Mouse (Mus musculus) embryonic fibroblast, embryonic 13.5 days (primary cell): ENCODE results near the gene Rps6ka5. TPM values are rescaled to one million over a fixed set of nuclear protein-coding genes. Genes with fewer than 3 reads are reported as not detected.
A peak's percentile ranks its signal among the peaks of the same experiment; 100 is the strongest.

Source experiments
- H3K27ac ChIP-seq: 2 replicates; pipeline ENCODE4 v1.5.1; 2012; ENCODE audit warnings: low read length, control low read depth, inconsistent platforms; ENCODE audit not compliant: insufficient read depth
- H3K4me1 ChIP-seq: 2 replicates; pipeline ENCODE4 v1.6.1; 2011; ENCODE audit warnings: low read length; ENCODE audit not compliant: control insufficient read depth, insufficient read depth
- H3K4me3 ChIP-seq: 2 replicates; pipeline ENCODE4 v1.5.1; 2011; ENCODE audit warnings: mild to moderate bottlenecking, control low read depth, low read length; ENCODE audit not compliant: insufficient read depth
- CTCF ChIP-seq: IDR thresholded peaks from 2 replicates; pipeline ENCODE4 v1.5.1; 2011; ENCODE audit warnings: mild to moderate bottlenecking, control low read depth, low read length, moderate library complexity, borderline replicate concordance; ENCODE audit not compliant: insufficient read depth
- POLR2A ChIP-seq: IDR thresholded peaks from 2 replicates; pipeline ENCODE4 v1.6.1; 2011; ENCODE audit warnings: low read depth, mild to moderate bottlenecking, control low read depth, low read length, moderate library complexity
- polyA plus RNA-seq: library from polyadenylated mRNA; stranded (reverse); fragments of >200 nt; gene quantifications from 2 replicates; pipeline ENCODE4 v1.2.4, GENCODE M21; 2011; ENCODE audit warnings: low read depth; ENCODE audit not compliant: missing spikeins, insufficient read length

Gene Rps6ka5
- polyA plus RNA-seq, 1 experiment = 4.7 TPM

GRCm38 (mm10) chr12:100725458-100725786 lies 1.4 kb downstream of the Rps6ka5 start:
- H3K4me3 ChIP-seq = peak overlapping the region; percentile 20; the same call in 1 of the 2 replicates
- TF ChIP-seq CTCF (no peak), POLR2A (no peak)

DNA sequence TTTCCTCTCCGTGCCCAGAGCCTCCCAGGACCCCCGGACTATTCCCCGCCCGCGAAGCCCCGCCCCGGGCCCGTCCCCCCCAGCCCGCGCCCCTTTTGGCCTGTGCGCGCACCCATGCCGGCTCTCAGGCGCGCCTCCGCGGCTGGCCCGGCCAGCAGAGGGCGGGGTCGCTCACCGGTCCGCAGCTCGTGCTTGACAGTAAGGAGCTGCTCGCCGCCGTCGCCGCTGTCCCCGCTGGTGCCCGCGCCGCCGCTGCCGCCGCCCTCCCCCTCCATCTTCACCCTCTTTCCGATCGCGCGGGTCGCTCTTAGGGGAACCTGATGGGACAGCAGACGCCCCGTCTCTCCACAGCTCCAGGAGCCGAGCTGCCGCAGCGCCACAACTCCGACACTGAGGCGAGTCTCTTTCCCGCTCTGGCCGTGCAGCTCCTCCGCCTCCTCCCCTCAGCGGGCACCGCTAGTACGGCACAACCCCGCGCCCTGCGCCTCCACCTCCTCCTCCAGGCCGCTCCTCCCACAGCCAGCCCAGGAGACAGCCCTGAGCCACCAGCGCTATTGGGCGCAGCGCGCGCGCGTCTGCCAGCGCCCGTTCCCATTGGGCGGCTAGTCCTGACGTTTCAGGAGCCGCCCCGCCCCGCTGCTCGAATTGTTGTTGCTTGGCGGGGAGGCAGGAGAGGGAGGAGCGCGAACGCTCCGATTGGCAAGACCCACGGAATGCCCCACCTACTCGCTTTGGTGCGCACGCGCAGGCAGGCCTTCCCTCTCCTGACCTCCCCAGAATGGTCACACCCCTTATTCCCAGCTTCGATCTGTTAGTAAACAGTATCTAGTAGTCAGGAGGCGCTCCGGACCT lies 2.0 kb downstream of the Rps6ka5 start:
- Histone ChIP-seq H3K27ac (0 out of 2 replicates have a peak overlapping the region, but pooled peaks have one; percentile 24), H3K4me3 (peak overlapping the region; percentile 47), H3K4me1 (peaks cover 4% of the 10 kb centered on the region)
- TF ChIP-seq POLR2A = peak; percentile 78
- TF ChIP-seq CTCF = peak; percentile 16; the same call in 1 of the 2 replicates

More at GRCm38 (mm10) chr12:100725458-100725786, 1.4 kb downstream of the Rps6ka5 start:
- H3K4me1 ChIP-seq = peaks cover 4% of the 10 kb centered on the region
- H3K27ac ChIP-seq = no peak overlapping the region

GRCm38 (mm10) chr12:100724182-100724581 lies 2.6 kb downstream of the Rps6ka5 start:
- H3K4me1 ChIP-seq = peaks cover 4% of the 10 kb centered on the region
- peak overlapping the region; percentile 47 for H3K4me3 ChIP-seq
- TF ChIP-seq CTCF (no peak), POLR2A (no peak)
- H3K27ac ChIP-seq = no peak overlapping the region

- peaks cover 4% of the 10 kb centered on the region for H3K4me1 ChIP-seq
- no peak overlapping the region for H3K4me3 ChIP-seq
- TF ChIP-seq CTCF (no peak), POLR2A (no peak)
- H3K27ac ChIP-seq = no peak overlapping the region
These were observed 6.0 kb downstream of the Rps6ka5 start for GRCm38 (mm10) chr12:100720801-100721200.

- no peak for TF ChIP-seq CTCF
- TF ChIP-seq POLR2A = no peak
- H3K27ac ChIP-seq = no peak overlapping the region
- H3K4me3 ChIP-seq = no peak overlapping the region
- no peaks in the 10 kb centered on the region; the same call in 1 of the 2 replicates for H3K4me1 ChIP-seq
These were observed 9.3 kb downstream of the Rps6ka5 start for GRCm38 (mm10) chr12:100717446-100717845.

DNA sequence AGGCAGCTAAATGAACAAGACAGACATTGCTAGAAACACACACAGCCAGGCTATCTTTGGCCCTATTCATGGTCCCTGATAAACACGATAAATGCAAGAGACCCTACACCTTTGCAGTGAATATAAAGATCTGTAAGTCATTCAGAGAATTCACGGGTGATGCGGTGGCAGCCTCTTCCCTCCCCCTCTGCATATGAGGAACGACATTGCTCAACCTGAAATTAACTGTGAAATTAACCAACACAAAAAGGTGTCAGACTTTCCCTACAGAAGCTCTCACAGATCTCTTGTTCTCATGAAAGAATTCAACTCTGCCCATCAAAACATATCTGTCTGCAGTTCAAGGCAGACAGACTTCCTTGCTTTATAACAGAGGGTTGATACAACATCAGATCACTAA lies 9.8 kb downstream of the Rps6ka5 start:
- H3K4me1 ChIP-seq = no peaks in the 10 kb centered on the region; the same call in 1 of the 2 replicates
- H3K27ac ChIP-seq = no peak overlapping the region
- no peak for TF ChIP-seq CTCF
- TF ChIP-seq POLR2A = no peak
- H3K4me3 ChIP-seq = no peak overlapping the region

- Histone ChIP-seq H3K27ac (no peak overlapping the region), H3K4me1 (no peaks in the 10 kb centered on the region), H3K4me3 (no peak overlapping the region)
- TF ChIP-seq CTCF (no peak), POLR2A (no peak)
These were observed 15.0 kb downstream of the Rps6ka5 start for GRCm38 (mm10) chr12:100711819-100712218.

- no peaks in the 10 kb centered on the region for H3K4me1 ChIP-seq
- no peak for TF ChIP-seq CTCF
- TF ChIP-seq POLR2A = no peak
- H3K27ac ChIP-seq = no peak overlapping the region
- no peak overlapping the region for H3K4me3 ChIP-seq
These were observed 15.6 kb downstream of the Rps6ka5 start for GRCm38 (mm10) chr12:100711116-100711691.

- Histone ChIP-seq H3K27ac (no peak overlapping the region), H3K4me1 (no peaks in the 10 kb centered on the region), H3K4me3 (no peak overlapping the region)
- TF ChIP-seq POLR2A = no peak
- TF ChIP-seq CTCF = no peak
These were observed 16.4 kb downstream of the Rps6ka5 start for GRCm38 (mm10) chr12:100710432-100710831.

DNA sequence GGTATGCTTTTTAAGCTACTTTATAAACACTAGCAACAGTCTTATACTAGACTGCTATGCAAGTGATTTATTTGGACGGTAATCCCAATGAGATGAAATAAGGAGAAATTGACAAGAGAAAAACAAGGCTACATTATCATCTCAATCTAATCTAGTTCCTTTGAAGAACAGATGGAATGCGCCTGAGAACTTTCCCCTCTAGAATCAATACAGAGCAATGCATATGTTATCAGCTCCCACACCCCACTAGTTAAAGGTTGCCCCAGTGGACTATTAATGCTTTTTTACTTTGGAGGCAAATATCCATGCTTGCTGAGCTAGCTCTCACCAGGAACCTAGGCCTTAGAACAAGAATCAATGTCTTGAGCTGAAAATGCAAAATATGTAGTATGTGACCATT lies 19.5 kb downstream of the Rps6ka5 start:
- Histone ChIP-seq H3K27ac (no peak overlapping the region), H3K4me1 (peaks cover 3% of the 10 kb centered on the region; the same call in 1 of the 2 replicates), H3K4me3 (no peak overlapping the region)
- TF ChIP-seq CTCF = no peak
- TF ChIP-seq POLR2A = no peak
